Mouse (Mus musculus): Measurements from ENCODE around the gene Sox5.
A peak's percentile ranks its signal among the peaks of the same experiment; 100 is the strongest.

Sox5 gene

GRCm38 (mm10) chr6:144716376-144716775 is 65.4 kb downstream of the Sox5 start:
- peak; percentile 71 for DNase-seq (ENCODE audit: low spot score)

GRCm38 (mm10) chr6:144711841-144712240 is 69.9 kb downstream of the Sox5 start:
- DNase-seq (ENCODE audit: low spot score): peak; percentile 67

DNA sequence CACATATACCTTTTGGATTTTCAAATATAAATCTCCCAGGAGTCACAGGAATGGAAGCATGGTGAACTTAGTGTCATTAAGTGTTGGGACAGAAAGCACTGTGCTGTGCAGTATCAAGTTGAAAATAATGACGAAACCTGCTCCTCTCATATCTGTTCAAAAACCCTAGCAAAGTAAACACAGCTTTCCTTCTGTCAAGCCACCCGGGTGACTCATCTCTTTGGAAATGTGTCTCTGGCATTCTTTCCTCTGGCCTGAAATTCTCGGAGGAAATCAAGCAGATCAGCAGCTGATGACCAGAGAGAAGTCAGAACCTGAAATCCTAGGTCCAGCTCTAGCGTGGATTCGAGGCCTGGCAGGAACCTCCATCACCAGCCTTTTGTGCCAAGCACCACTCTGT is 71.0 kb downstream of the Sox5 start:
- peak; percentile 57 for DNase-seq (ENCODE audit: low spot score)

GRCm38 (mm10) chr6:144709614-144710180 is 72.1 kb downstream of the Sox5 start:
- DNase-seq (ENCODE audit: low spot score): peak; percentile 25

- DNase-seq (ENCODE audit: low spot score): no peak
Measured at GRCm38 (mm10) chr6:144708410-144708809, 73.4 kb downstream of the Sox5 start.

GRCm38 (mm10) chr6:144707976-144708375 is 73.8 kb downstream of the Sox5 start:
- DNase-seq (ENCODE audit: low spot score): no peak

GRCm38 (mm10) chr6:144704962-144705361 is 76.8 kb downstream of the Sox5 start:
- DNase-seq (ENCODE audit: low spot score): no peak

GRCm38 (mm10) chr6:144695660-144696059 is 86.1 kb downstream of the Sox5 start:
- peak; percentile 64 for DNase-seq (ENCODE audit: low spot score)

- DNase-seq (ENCODE audit: low spot score): no peak
Measured at GRCm38 (mm10) chr6:144693211-144693899, 88.4 kb downstream of the Sox5 start.

DNA sequence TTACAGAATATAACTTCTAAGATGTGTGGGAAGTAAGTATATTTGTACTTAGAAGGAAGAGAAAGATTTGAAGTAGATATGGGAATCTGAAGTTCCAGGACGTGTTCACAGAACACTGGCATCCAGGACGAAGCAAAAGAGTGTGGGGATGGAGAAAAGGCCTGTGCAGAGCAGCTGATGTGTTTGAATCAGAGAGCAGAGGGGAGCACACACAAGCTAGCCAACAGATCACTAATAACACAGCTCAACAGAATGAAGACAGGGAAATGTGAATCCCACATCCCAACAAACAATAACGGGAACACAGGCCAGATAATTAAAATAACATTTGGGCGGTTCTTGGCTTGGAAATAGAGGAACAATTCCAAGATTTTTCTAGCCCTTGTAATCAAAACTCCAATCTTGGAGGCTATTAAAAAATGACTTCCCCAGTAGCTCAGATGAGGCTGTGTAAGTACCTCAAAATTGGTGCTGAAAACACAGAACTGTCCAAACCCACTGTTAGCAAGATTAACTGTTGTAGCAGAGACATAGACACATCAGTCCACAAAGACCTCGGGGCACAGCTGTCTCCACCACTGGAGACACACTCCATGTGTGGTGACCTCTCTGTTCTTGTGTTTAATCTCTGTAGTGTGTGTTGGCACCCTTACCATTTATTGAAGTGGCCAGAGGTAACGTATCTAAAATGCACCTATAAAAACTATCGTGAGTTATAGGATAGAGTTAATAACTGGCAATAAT is 90.3 kb downstream of the Sox5 start:
- DNase-seq (ENCODE audit: low spot score): no peak

DNA sequence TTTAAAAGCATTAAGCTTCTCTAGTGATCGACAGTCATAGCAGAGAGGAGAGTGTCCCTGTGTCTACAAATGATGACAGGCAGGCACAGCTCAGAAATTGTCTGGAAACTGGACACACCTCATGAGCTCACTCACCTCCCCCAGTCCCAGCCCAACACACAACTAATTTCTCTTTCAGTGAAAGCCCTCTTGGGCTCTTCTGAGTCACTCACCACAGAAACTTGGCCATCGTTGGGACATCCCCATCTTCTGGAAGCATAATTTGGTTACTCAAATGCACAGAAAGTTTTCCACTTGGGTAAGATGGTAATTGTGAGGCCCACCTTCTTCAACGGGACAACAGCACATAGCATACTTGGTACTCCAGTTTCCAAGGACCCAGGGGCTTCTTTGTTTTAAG is 92.7 kb downstream of the Sox5 start:
- DNase-seq (ENCODE audit: low spot score): no peak

DNA sequence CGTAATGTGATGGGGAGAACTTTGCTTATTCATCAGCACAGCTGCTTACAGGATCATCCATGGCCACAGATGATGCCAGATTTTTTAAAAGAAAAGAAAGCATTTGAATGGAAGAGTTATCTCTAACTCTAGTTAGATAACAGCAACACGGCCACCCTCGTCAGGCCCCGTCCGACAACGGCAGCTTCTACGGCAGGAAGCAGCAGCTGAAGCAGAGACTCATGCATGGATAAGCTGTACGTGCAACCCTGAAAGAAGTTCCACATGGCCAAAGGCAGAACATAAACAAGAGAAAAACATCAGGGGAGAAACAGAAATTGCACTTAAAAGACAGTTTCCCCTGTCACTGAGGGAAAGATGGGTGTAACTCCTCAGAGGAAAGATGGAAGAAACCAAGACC is 94.1 kb downstream of the Sox5 start:
- DNase-seq (ENCODE audit: low spot score): no peak

- no peak for DNase-seq (ENCODE audit: low spot score)
Measured at GRCm38 (mm10) chr6:144681045-144681789, 100.6 kb downstream of the Sox5 start.

DNA sequence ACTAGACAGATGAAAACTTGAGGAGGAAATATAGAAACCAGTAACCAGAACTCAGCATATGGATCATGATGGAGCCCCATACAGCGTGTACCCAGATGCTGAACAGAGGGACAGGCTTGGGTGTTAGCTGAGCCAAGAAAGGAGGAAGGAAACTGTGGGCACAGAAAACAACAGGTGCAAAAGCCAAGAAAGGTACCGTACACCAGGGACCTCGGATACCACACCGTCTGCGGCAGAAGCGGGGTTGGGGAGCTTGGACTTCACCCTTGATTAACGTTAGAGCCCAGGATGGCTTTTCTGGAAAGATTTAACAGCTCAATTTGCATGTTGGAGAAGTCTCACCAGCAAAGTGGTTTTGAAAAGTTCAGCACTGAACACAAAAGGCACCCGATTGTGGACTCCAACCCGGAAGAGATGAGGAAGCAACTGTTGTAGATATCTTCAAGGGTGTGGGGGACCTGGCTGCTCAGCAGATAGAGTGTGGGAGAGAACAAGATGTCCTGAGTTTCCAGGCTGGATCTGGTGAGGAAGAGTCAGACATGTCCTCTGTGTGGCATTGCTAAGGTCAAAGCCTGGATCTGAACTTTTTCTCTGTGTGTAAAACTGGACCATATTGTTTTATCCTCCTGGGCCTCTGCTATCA is 104.2 kb downstream of the Sox5 start:
- no peak for DNase-seq (ENCODE audit: low spot score)

GRCm38 (mm10) chr6:144675111-144675510 is 106.7 kb downstream of the Sox5 start:
- DNase-seq (ENCODE audit: low spot score): no peak

DNA sequence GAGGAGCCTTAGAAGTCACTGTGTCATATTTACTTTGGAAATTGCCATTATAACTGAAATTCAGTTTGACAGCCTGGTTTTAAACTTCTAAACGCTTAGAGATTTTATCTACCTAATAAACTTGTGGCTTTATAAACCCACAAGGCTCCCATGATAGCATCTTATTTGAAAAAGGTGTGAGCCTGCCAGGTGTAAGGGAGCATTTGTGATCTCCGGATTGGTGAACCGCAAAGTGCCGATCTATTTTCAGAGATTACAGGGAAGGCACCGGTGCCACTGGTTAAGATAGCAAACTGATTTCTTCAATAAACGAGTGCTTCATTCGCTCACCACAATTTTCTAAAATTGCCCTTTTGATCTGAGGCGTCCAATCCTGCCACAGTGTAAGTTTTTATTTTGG is 107.9 kb downstream of the Sox5 start:
- no peak for DNase-seq (ENCODE audit: low spot score)

GRCm38 (mm10) chr6:144670433-144671167 is 111.2 kb downstream of the Sox5 start:
- DNase-seq (ENCODE audit: low spot score): no peak

- no peak for DNase-seq (ENCODE audit: low spot score)
Measured at GRCm38 (mm10) chr6:144666617-144667016, 115.2 kb downstream of the Sox5 start.

- DNase-seq (ENCODE audit: low spot score): no peak
Measured at GRCm38 (mm10) chr6:144664765-144665164, 117.0 kb downstream of the Sox5 start.

- no peak for DNase-seq (ENCODE audit: low spot score)
Measured at GRCm38 (mm10) chr6:144663516-144664074, 118.2 kb downstream of the Sox5 start.

All from ovary, adult 18-20 months (tissue).